Mouse (Mus musculus): ENCODE measurements at regions not wholly inside any gene's neighbourhood (a gene's known extent, or its start where the extent isn't known, plus 50 kb on each side); places are given as distances from the start of the nearest gene placed in this dataset.

DNA sequence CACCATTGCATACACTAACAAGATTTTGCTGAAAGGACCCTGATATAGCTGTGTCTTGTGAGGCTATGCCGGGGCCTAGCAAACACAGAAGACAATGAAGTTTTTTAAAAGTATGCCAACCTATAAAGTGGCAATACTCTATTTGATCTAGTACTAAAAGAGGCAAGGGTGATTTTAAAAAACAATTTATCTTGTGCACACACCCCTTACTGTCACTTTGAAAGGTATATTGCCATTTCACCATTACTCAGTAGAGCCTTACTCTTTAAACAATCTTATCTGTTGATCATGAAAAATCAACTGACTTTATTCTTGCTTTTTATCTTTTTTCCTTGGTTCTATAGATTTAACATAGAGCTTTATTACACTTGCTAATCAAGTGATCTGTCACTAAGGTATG is 859.1 kb upstream of the Slc10a2 start:
- Histone ChIP-seq H3K27ac (no peak overlapping the region), H3K4me1 (replicated peaks) (0 out of 2 replicates have a peak, but pooled peaks cover 3% of the 10 kb centered on the region), H3K36me3 (no peaks in the 10 kb centered on the region), H3K9me3 (no peaks in the 10 kb centered on the region), H3K4me2 (no peak overlapping the region), H3K4me3 (no peak overlapping the region), H3K27me3 (no peaks in the 10 kb centered on the region), H3K9ac (no peak overlapping the region)
- ATAC-seq (ENCODE audit: low FRiP score), result no peak
- 97% methylated on average over 1 of the region's 1 CpGs for WGBS

DNA sequence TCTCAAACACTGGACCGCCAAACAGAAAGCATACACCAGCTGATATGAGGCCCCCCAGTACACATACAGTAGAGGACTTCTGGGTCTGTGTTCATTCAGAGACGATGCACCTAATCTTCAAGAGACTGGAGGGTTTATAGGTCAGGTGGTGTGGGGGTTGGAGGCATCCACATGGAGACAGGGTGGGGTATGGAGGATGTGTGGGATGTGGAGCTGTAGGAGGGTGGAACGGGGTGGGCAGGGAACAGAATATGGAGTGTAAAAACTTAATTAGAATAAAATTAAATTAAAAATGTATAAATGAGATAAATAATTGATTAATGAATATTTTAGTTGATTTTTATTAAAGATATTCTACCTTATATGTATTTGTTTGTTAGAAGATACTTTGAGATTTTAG is 832.9 kb upstream of the Slc10a2 start:
- Histone ChIP-seq H3K4me3 (no peak overlapping the region), H3K4me2 (no peak overlapping the region), H3K4me1 (replicated peaks) (no peaks in the 10 kb centered on the region), H3K36me3 (no peaks in the 10 kb centered on the region), H3K9me3 (0 out of 2 replicates have a peak, but pooled peaks cover 2% of the 10 kb centered on the region), H3K9ac (no peak overlapping the region), H3K27me3 (no peaks in the 10 kb centered on the region), H3K27ac (no peak overlapping the region)
- no peak for ATAC-seq (ENCODE audit: low FRiP score)
- WGBS, result 86% methylated on average over 3 of the region's 3 CpGs

DNA sequence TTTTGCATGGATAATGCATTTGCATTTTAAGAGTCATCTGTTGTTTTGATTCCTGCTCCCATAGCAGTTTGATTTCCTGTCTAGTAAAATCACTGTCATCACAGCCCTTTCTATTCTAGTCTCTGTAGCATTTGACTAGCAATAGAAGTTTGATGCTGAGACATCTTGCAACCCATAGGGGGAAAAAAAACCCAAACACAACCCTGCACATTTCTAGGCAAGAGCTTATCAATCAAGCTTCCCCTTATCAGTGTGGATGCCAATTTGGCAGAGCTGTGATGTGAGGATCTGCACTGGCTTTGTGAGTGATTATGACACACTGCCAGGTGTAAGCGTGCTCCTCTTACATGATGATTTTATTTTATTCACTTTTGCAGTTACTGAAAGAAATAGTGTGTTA is 813.0 kb upstream of the Slc10a2 start:
- no peak for ATAC-seq (ENCODE audit: low FRiP score)
- H3K9ac ChIP-seq, result no peak overlapping the region
- no peak overlapping the region for H3K27ac ChIP-seq
- H3K9me3 ChIP-seq, result no peaks in the 10 kb centered on the region
- WGBS, result 86% methylated on average over 1 of the region's 1 CpGs
- H3K27me3 ChIP-seq, result no peaks in the 10 kb centered on the region
- H3K4me3 ChIP-seq, result no peak overlapping the region
- no peaks in the 10 kb centered on the region for H3K36me3 ChIP-seq
- no peak overlapping the region for H3K4me2 ChIP-seq
- no peaks in the 10 kb centered on the region for H3K4me1 ChIP-seq (replicated peaks)

Measured in hindbrain, embryonic 13.5 days (tissue).